Mouse (Mus musculus) kidney, postnatal 0 days (tissue): Measurements from ENCODE around the gene Zranb1. TPM values are rescaled to one million over a fixed set of nuclear protein-coding genes. Genes with fewer than 3 reads are reported as not detected.
A peak's percentile ranks its signal among the peaks of the same experiment; 100 is the strongest.

Experiments used
- ATAC-seq: fragments of 200-750 bp; cut with Nextera tagmentation; replicated peaks from 2 replicates; pipeline ENCODE4 v1.8.0; 2017; ENCODE audit warnings: low read depth, moderate number of reproducible peaks, moderate TSS enrichment, moderate library complexity; ENCODE audit not compliant: low FRiP score
- DNase-seq: peaks from one replicate; pipeline ENCODE4 v3.0.0-alpha.2; 2016; ENCODE audit warnings: low spot score
- H3K27ac ChIP-seq: fragments of 300-500 bp; sonication (generic); 2 replicates; pipeline ENCODE4 v1.5.1; 2014; ENCODE audit warnings: mild to moderate bottlenecking
- H3K27me3 ChIP-seq: fragments of 300-500 bp; sonication (generic); 2 replicates; pipeline ENCODE4 v1.6.1; 2014; ENCODE audit warnings: low read length, mixed read lengths; ENCODE audit not compliant: insufficient read depth
- H3K36me3 ChIP-seq: fragments of 300-500 bp; sonication (generic); 2 replicates; pipeline ENCODE4 v1.6.1; 2014; ENCODE audit warnings: low read length, mixed read lengths; ENCODE audit not compliant: insufficient read depth
- H3K4me1 ChIP-seq: fragments of 300-500 bp; sonication (generic); replicated peaks from 2 replicates; pipeline ENCODE4 v1.6.1; 2014; ENCODE audit warnings: antibody characterized with exemption, low read length, mixed read lengths; ENCODE audit not compliant: insufficient read depth
- H3K4me2 ChIP-seq: fragments of 300-500 bp; sonication (generic); 2 replicates; pipeline ENCODE4 v1.6.1; 2014; ENCODE audit warnings: mild to moderate bottlenecking, low read length, moderate library complexity, mixed read lengths
- H3K4me3 ChIP-seq: fragments of 300-500 bp; sonication (generic); replicated peaks from 2 replicates; pipeline ENCODE4 v1.5.1; 2014; ENCODE audit warnings: low read depth, low read length
- H3K9ac ChIP-seq: fragments of 300-500 bp; sonication (generic); 2 replicates; pipeline ENCODE4 v1.6.1; 2014; ENCODE audit warnings: low read depth, low read length
- H3K9me3 ChIP-seq: fragments of 300-500 bp; sonication (generic); replicated peaks from 2 replicates; pipeline ENCODE4 v1.6.1; 2016; ENCODE audit warnings: low read length, inconsistent platforms, mixed read lengths
- CTCF ChIP-seq: IDR thresholded peaks from 2 replicates; pipeline ENCODE4 v1.5.1; 2016; ENCODE audit warnings: antibody characterized with exemption, low read depth, mild to moderate bottlenecking, moderate library complexity
- WGBS: fragments of 180-500 bp; shearing (Covaris S2); extraction: QIAGEN DNeasy Blood & Tissue Kit; methylation state at CpG from one replicate; pipeline ENCODE4 v1.1.7; 2014; 5-methylcytosine and 5-hydroxymethylcytosine counted together
- polyA plus RNA-seq: library from polyadenylated mRNA; unstranded; fragments of >200 nt; fragmentation: Nextera tagmentation; extraction: Ambion mirVana; gene quantifications from 2 replicates; pipeline ENCODE4 v1.2.1, GENCODE M21; 2015

Gene Zranb1
- polyA plus RNA-seq, 1 experiment from 2014 or later, result 15.3 TPM

- ATAC-seq (no peak), DNase-seq (no peak)
- Histone ChIP-seq H3K4me3 (no peak overlapping the region), H3K27ac (no peak overlapping the region), H3K4me1 (no peaks in the 10 kb centered on the region), H3K9ac (no peak overlapping the region), H3K27me3 (no peaks in the 10 kb centered on the region), H3K4me2 (no peak overlapping the region), H3K36me3 (no peaks in the 10 kb centered on the region), H3K9me3 (no peaks in the 10 kb centered on the region)
- 52% methylated on average over 3 of the region's 3 CpGs for WGBS
- TF ChIP-seq CTCF, result no peak
Measured at GRCm38 (mm10) chr7:132921971-132922370, 9.0 kb upstream of the Zranb1 start.

GRCm38 (mm10) chr7:132925227-132925626, 5.7 kb upstream of the Zranb1 start:
- no peaks in the 10 kb centered on the region for H3K36me3 ChIP-seq
- 76% methylated on average over 2 of the region's 2 CpGs for WGBS
- H3K4me2 ChIP-seq, result no peak overlapping the region
- no peak overlapping the region for H3K9ac ChIP-seq
- H3K27ac ChIP-seq, result no peak overlapping the region
- DNase-seq (no peak), ATAC-seq (no peak)
- H3K4me3 ChIP-seq, result no peak overlapping the region
- H3K27me3 ChIP-seq, result no peaks in the 10 kb centered on the region
- no peaks in the 10 kb centered on the region for H3K4me1 ChIP-seq
- no peak for TF ChIP-seq CTCF
- H3K9me3 ChIP-seq, result no peaks in the 10 kb centered on the region

- no peaks in the 10 kb centered on the region for H3K27me3 ChIP-seq
- H3K9me3 ChIP-seq, result no peaks in the 10 kb centered on the region
- DNase-seq (no peak), ATAC-seq (no peak)
- no peaks in the 10 kb centered on the region for H3K4me1 ChIP-seq
- H3K4me3 ChIP-seq, result no peak overlapping the region
- 61% methylated on average over 3 of the region's 3 CpGs for WGBS
- no peaks in the 10 kb centered on the region for H3K36me3 ChIP-seq
- no peak overlapping the region for H3K4me2 ChIP-seq
- TF ChIP-seq CTCF, result no peak
- H3K9ac ChIP-seq, result no peak overlapping the region
- no peak overlapping the region for H3K27ac ChIP-seq
Measured at GRCm38 (mm10) chr7:132927201-132927600, 3.7 kb upstream of the Zranb1 start.

DNA sequence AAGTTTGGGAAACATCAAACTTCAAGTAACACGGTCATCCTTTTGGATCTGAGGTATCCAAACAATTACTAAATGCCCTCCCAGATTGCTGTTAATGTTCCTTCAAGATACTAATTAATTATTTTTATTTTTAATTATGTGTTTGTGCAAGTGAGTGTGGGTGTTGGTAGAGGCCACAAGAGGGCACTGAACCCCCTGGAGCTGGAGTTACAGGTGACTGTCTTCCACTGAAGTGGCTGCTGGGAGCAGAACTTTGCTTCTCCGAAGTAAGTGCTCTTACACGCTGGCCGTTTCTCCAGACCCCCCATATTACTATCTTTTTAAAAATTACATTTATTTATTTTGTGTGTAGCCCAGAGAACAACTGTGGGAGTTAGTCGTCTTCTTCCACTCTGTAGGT, 887 bp upstream of the Zranb1 start:
- Histone ChIP-seq H3K9ac (peak overlapping the region; percentile 99), H3K27me3 (no peaks in the 10 kb centered on the region), H3K36me3 (no peaks in the 10 kb centered on the region), H3K27ac (no peak overlapping the region), H3K9me3 (no peaks in the 10 kb centered on the region), H3K4me1 (no peaks in the 10 kb centered on the region), H3K4me2 (peak overlapping the region; percentile 65), H3K4me3 (peak overlapping the region; percentile 95)
- 83% methylated on average over 5 of the region's 5 CpGs for WGBS
- DNase-seq (no peak), ATAC-seq (no peak)
- peak; percentile 47; the same call in 1 of the 2 replicates for TF ChIP-seq CTCF

DNA sequence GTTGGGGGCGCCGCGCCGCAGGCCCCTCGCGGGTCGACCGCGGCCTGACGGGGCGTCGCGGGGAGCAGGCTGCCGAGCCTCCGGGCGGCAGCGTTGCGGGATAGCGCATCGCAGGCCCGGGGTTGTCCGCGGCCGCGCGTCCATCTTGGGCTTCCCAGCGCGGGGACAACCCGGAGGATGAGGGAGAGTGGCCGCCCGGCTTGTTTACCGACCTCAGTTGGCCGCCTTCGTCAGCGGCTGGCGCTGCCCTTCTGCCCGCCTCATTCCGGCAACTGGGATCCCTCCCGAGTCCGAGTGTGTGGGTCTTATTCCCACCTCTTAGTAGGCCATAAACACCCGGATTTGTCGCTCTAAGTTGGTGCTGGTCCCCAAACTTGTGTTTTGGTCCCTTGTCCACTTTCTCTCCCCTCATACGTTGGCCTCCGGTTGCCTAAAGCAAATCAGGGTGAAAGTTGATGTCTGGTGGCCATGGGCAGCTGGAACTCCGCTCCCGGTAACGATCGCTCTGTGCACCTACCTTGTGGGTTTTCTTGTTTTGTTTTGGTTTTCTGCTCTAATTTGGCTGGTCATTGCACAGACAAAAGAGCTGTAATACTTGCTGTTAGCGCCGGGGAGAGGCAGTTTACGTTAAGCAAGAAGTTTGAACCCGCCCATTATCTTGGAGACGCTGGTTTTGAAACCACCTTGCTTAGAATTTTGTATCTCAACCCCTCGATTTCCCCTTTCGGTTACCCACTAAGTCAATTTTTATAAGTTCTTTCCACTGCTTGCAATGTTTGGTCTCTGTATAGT, 814 bp downstream of the Zranb1 start:
- no peak for ATAC-seq
- H3K4me3 ChIP-seq, result peak overlapping the region; percentile 95
- under 1% methylated on average over 39 of the region's 55 CpGs for WGBS

DNA sequence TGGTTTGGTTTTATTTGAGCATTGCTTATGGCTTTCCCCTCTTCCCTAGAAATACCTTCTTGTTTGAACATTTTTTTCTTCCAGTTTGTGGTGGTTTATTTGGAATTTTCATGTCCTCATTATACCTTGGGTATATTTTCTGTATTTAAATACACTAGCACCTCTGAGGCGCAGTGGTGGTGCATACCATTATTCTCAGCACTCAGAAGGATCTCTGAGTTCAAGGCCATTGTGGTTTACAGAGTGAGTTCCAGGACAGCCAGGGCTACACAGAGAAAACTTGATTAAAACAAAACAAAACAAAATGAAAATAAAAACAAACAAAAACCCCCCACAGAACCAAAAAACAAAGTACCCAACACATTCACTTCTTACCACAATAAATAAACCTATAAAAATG, 2.4 kb downstream of the Zranb1 start:
- H3K36me3 ChIP-seq, result no peaks in the 10 kb centered on the region
- no peaks in the 10 kb centered on the region for H3K4me1 ChIP-seq
- no peaks in the 10 kb centered on the region for H3K27me3 ChIP-seq
- no peak for TF ChIP-seq CTCF
- DNase-seq (no peak), ATAC-seq (no peak)
- H3K4me3 ChIP-seq, result no peak overlapping the region
- H3K9ac ChIP-seq, result no peak overlapping the region
- no peak overlapping the region for H3K4me2 ChIP-seq
- 87% methylated on average over 1 of the region's 1 CpGs for WGBS
- H3K9me3 ChIP-seq, result no peaks in the 10 kb centered on the region
- H3K27ac ChIP-seq, result no peak overlapping the region

More for the DNA sequence above, 814 bp downstream of the Zranb1 start:
- Histone ChIP-seq H3K27me3 (no peaks in the 10 kb centered on the region), H3K4me2 (peak overlapping the region; percentile 73), H3K36me3 (no peaks in the 10 kb centered on the region), H3K9me3 (no peaks in the 10 kb centered on the region), H3K4me1 (no peaks in the 10 kb centered on the region), H3K27ac (peak overlapping the region; percentile 98), H3K9ac (peak overlapping the region; percentile 99)
- peak; percentile 62 for DNase-seq
- no peak for TF ChIP-seq CTCF
